Mouse (Mus musculus) G1E (cell line): ENCODE results near the gene Tet1. TPM values are rescaled to one million over a fixed set of nuclear protein-coding genes. Genes with fewer than 3 reads are reported as not detected.
A peak's percentile ranks its signal among the peaks of the same experiment; 100 is the strongest.

ENCODE experiments used
- ATAC-seq: 2 replicates; pipeline ENCODE4 v1.8.0; 2016; ENCODE audit warnings: mild to moderate bottlenecking; ENCODE audit not compliant: insufficient number of reproducible peaks, poor library complexity, low FRiP score, severe bottlenecking; ENCODE audit errors: extremely low read depth
- DNase-seq: peaks from one replicate; pipeline ENCODE4 v3.0.0; 2012; ENCODE audit warnings: low spot score
- H3K27me3 ChIP-seq: 2 replicates; pipeline ENCODE4 v1.6.1; 2012; ENCODE audit warnings: mild to moderate bottlenecking, low read length, inconsistent platforms; ENCODE audit not compliant: insufficient read depth
- H3K36me3 ChIP-seq: replicated peaks from 2 replicates; pipeline ENCODE3; 2012; ENCODE audit warnings: mild to moderate bottlenecking, inconsistent platforms
- H3K4me1 ChIP-seq: 2 replicates; pipeline ENCODE4 v1.6.1; 2012; ENCODE audit warnings: low read depth, low read length, inconsistent platforms, mixed read lengths; ENCODE audit not compliant: insufficient read depth
- H3K4me3 ChIP-seq: 2 replicates; pipeline ENCODE4 v1.5.1; 2012; ENCODE audit warnings: low read depth, mild to moderate bottlenecking, inconsistent platforms, low read length, moderate library complexity, mixed read lengths
- H3K9me3 ChIP-seq: replicated peaks from 2 replicates; pipeline ENCODE4 v1.6.1; 2012; ENCODE audit warnings: inconsistent platforms
- CTCF ChIP-seq: IDR thresholded peaks from 2 replicates; pipeline ENCODE4 v1.5.1; 2012; ENCODE audit warnings: low read depth, low read length, inconsistent platforms, mixed read lengths
- GATA1 ChIP-seq: IDR thresholded peaks from 2 replicates; pipeline ENCODE4 v1.6.1; 2012; ENCODE audit warnings: borderline replicate concordance, low read length, inconsistent platforms, mixed read lengths
- GATA2 ChIP-seq: IDR thresholded peaks from 2 replicates; pipeline ENCODE4 v1.6.1; 2012; ENCODE audit warnings: low read depth, low read length, inconsistent platforms, borderline replicate concordance
- POLR2AphosphoS5 ChIP-seq: IDR thresholded peaks from 2 replicates; pipeline ENCODE4 v1.6.1; 2012; ENCODE audit warnings: low read depth, low read length, inconsistent platforms; ENCODE audit not compliant: insufficient replicate concordance
- TAL1 ChIP-seq: conservative IDR thresholded peaks from 2 replicates; pipeline ENCODE4 v1.6.1; 2012; ENCODE audit warnings: low read depth, low read length, inconsistent platforms, mixed read lengths
- polyA plus RNA-seq: library from polyadenylated mRNA; stranded (reverse); fragments of >175 nt; gene quantifications from 2 replicates; pipeline ENCODE4 v1.2.3, GENCODE M21; 2012
- total RNA-seq, 2 experiments: library from RNA; stranded (forward) in 1 of 2; stranded (reverse) in 1 of 2; fragments of 200-1000 nt in 1 of 2; fragments of >200 nt in 1 of 2; fragmentation: Nextera tagmentation in 1 of 2; gene quantifications; 2 replicates each; pipeline ENCODE4 v1.2.3; 2014 to 2017

The Tet1 gene
- total and polyA plus RNA-seq, 3 experiments, result 0.44 TPM; not detected in 2

DNA sequence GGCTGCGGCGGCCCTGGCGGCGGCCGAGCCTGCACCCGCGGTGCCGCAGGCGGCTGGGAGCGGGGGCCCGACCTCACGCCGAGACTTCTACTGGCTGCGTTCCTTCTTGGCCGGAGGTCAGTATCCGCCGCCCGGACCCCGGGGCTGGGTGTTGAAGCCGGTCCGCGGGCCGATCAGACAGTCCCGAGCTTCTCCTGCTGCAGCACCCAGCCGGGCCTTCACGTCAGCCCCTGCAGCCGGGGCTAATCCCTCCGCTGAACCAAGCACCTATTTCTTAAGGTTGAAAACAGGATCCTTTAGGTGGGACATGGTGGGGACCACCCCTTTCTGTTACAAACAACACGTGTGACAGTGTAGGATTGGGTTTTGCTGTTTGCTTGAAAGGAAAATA, 12.0 kb upstream of the Tet1 start:
- H3K9me3 ChIP-seq, result no peaks in the 10 kb centered on the region

GRCm38 (mm10) chr10:62919925-62920765, 11.3 kb upstream of the Tet1 start, which contains the start of gene Slc25a16:
Gene Slc25a16 (plus strand): TSS chr10:62920633.
- ATAC-seq, result peak; percentile 57; the same call in 1 of the 2 replicates
- H3K27me3 ChIP-seq, result no peaks in the 10 kb centered on the region
- peaks cover 9% of the 10 kb centered on the region for H3K4me1 ChIP-seq
- peak; percentile 70 for DNase-seq
- no peaks in the 10 kb centered on the region for H3K9me3 ChIP-seq
- TF ChIP-seq GATA2, result no peak
- no peak for TF ChIP-seq GATA1
- TF ChIP-seq CTCF, result no peak
- no peak for TF ChIP-seq POLR2AphosphoS5
- no peak for TF ChIP-seq TAL1
- peaks cover 3% of the 10 kb centered on the region for H3K36me3 ChIP-seq
- peak within 1 kb of the TSS; percentile 82 for H3K4me3 ChIP-seq

More for the DNA sequence above, 12.0 kb upstream of the Tet1 start:
- H3K4me1 ChIP-seq, result peaks cover 9% of the 10 kb centered on the region
- no peak for TF ChIP-seq CTCF
- TF ChIP-seq GATA1, result no peak
- no peak for TF ChIP-seq POLR2AphosphoS5
- no peak for TF ChIP-seq TAL1
- TF ChIP-seq GATA2, result no peak
- peak overlapping the region; percentile 82 for H3K4me3 ChIP-seq
- peaks cover 3% of the 10 kb centered on the region for H3K36me3 ChIP-seq
- H3K27me3 ChIP-seq, result no peaks in the 10 kb centered on the region
- DNase-seq (no peak), ATAC-seq (no peak)

- Histone ChIP-seq H3K27me3 (no peaks in the 10 kb centered on the region), H3K4me1 (peaks cover 9% of the 10 kb centered on the region), H3K4me3 (no peak overlapping the region), H3K36me3 (peaks cover under 1% of the 10 kb centered on the region), H3K9me3 (no peaks in the 10 kb centered on the region)
- ATAC-seq (no peak), DNase-seq (no peak)
- no peak for TF ChIP-seq GATA2
These were observed 10.2 kb upstream of the Tet1 start for GRCm38 (mm10) chr10:62918985-62919384.

- TF ChIP-seq CTCF, result no peak
- no peak for TF ChIP-seq GATA2
- TF ChIP-seq GATA1, result no peak
- DNase-seq (no peak), ATAC-seq (no peak)
- H3K4me3 ChIP-seq, result no peak overlapping the region
- no peaks in the 10 kb centered on the region for H3K36me3 ChIP-seq
- no peaks in the 10 kb centered on the region for H3K27me3 ChIP-seq
- H3K9me3 ChIP-seq, result no peaks in the 10 kb centered on the region
- H3K4me1 ChIP-seq, result peaks cover 2% of the 10 kb centered on the region; the same call in 1 of the 2 replicates
These were observed 2.3 kb upstream of the Tet1 start for GRCm38 (mm10) chr10:62911120-62911519.

- Histone ChIP-seq H3K4me1 (peaks cover 2% of the 10 kb centered on the region; the same call in 1 of the 2 replicates), H3K36me3 (no peaks in the 10 kb centered on the region), H3K27me3 (no peaks in the 10 kb centered on the region; the same call in 1 of the 2 replicates), H3K4me3 (no peak overlapping the region), H3K9me3 (no peaks in the 10 kb centered on the region)
- TF ChIP-seq CTCF (no peak), GATA2 (no peak), POLR2AphosphoS5 (no peak)
- no peak for ATAC-seq
- DNase-seq, result no peak
These were observed 2.5 kb downstream of the Tet1 start for GRCm38 (mm10) chr10:62906336-62906735.

GRCm38 (mm10) chr10:62902829-62903228, 6.0 kb downstream of the Tet1 start:
- no peak for ATAC-seq
- H3K36me3 ChIP-seq, result no peaks in the 10 kb centered on the region
- H3K27me3 ChIP-seq, result no peaks in the 10 kb centered on the region; the same call in 1 of the 2 replicates
- no peak overlapping the region for H3K4me3 ChIP-seq
- no peak for DNase-seq
- TF ChIP-seq CTCF, result no peak
- no peak for TF ChIP-seq GATA2
- TF ChIP-seq POLR2AphosphoS5, result no peak
- TF ChIP-seq TAL1, result no peak
- TF ChIP-seq GATA1, result no peak
- no peaks in the 10 kb centered on the region for H3K9me3 ChIP-seq
- H3K4me1 ChIP-seq, result no peaks in the 10 kb centered on the region
